Mouse (Mus musculus) liver, embryonic 15.5 days (tissue): ENCODE results near the gene Frmpd2. TPM values are rescaled to one million over a fixed set of nuclear protein-coding genes. Genes with fewer than 3 reads are reported as not detected.
"Not testable (repeated sequence)": the region's sequence is repeated elsewhere in the genome, so short reads cannot be mapped to it uniquely, and the experiment has no call there.

ENCODE experiments used
- ATAC-seq: fragments of 200-750 bp; cut with Nextera tagmentation; 2 replicates; pipeline ENCODE4 v1.8.0; 2017; ENCODE audit warnings: moderate number of reproducible peaks, mild to moderate bottlenecking, moderate library complexity; ENCODE audit not compliant: insufficient read depth
- H3K27ac ChIP-seq: fragments of 300-500 bp; sonication (generic); replicated peaks from 2 replicates; pipeline ENCODE4 v1.5.1; 2015; ENCODE audit warnings: mild to moderate bottlenecking, inconsistent platforms
- H3K27me3 ChIP-seq: fragments of 300-500 bp; sonication (generic); 2 replicates; pipeline ENCODE4 v1.6.1; 2015; ENCODE audit warnings: mild to moderate bottlenecking, inconsistent platforms
- H3K36me3 ChIP-seq: fragments of 300-500 bp; sonication (generic); replicated peaks from 2 replicates; pipeline ENCODE4 v1.6.1; 2015; ENCODE audit warnings: moderate library complexity, mild to moderate bottlenecking, inconsistent platforms
- H3K4me1 ChIP-seq: fragments of 300-500 bp; sonication (generic); replicated peaks from 2 replicates; pipeline ENCODE4 v1.6.1; 2015; ENCODE audit warnings: inconsistent platforms
- H3K4me2 ChIP-seq: fragments of 300-500 bp; sonication (generic); 2 replicates; pipeline ENCODE4 v1.6.1; 2015; ENCODE audit warnings: moderate library complexity, mild to moderate bottlenecking, inconsistent platforms
- H3K4me3 ChIP-seq: fragments of 300-500 bp; sonication (generic); replicated peaks from 2 replicates; pipeline ENCODE4 v1.5.1; 2015; ENCODE audit warnings: mild to moderate bottlenecking, inconsistent platforms
- H3K9ac ChIP-seq: fragments of 300-500 bp; sonication (generic); 2 replicates; pipeline ENCODE4 v1.6.1; 2015; ENCODE audit warnings: moderate library complexity, mild to moderate bottlenecking, inconsistent platforms
- H3K9me3 ChIP-seq: fragments of 300-500 bp; sonication (generic); replicated peaks from 2 replicates; pipeline ENCODE4 v1.6.1; 2016; ENCODE audit warnings: inconsistent platforms
- WGBS: fragments of 180-500 bp; shearing (Covaris S2); methylation state at CpG from one replicate; pipeline ENCODE4 v1.1.7; 2015; ENCODE audit warnings: mixed read lengths; ENCODE audit not compliant: insufficient replicate concordance; 5-methylcytosine and 5-hydroxymethylcytosine counted together
- polyA plus RNA-seq: library from polyadenylated mRNA; unstranded; fragments of >200 nt; fragmentation: Nextera tagmentation; extraction: Ambion mirVana; gene quantifications from 2 replicates; pipeline ENCODE4 v1.2.1, GENCODE M21; 2015

Frmpd2 gene
- polyA plus RNA-seq = not detected in 2 replicates

DNA sequence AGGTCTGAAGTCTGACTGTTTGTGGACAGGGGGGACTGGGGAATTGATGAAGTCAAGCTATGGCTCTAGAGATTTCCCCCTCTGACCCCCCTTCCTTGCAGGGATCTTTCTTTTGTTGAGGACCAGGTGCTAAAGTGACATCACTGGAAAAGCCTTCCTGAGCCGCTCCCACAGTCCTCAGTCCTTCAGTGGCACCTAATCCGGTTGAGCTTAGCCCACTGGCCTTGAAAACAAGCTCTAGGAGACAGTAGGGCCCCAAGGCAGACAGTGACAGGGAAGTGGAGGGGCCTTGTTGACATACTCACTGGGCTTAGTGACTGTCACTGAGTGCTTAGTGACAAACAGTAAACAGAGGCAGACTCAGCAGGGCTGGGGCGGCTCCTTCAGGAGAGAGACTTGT lies at the start of gene Frmpd2:
Gene Frmpd2 (plus strand): TSS at position 366 of the 400 bp plus-strand sequence.
- 48% methylated on average over 3 of the region's 3 CpGs for WGBS
- no peak for ATAC-seq

DNA sequence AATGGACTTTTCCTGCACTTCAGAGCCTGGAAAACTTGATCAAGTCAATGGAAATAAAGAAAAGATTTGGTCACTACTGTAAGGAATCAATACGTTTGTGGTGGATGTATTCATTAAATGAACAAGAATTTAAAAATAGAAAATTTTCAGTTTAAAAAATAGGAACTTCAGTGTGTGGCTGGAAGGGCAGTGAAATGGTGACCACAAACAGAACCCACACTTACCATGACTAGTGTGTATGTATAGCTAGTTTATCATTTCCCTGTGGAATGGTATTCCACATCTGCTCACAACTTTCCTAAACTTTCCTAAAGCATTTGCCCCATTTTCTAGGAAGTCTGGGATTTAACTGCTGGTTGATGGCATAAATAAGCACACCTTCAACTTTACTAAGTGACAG lies 48.5 kb upstream of the Frmpd2 start:
- no peaks in the 10 kb centered on the region for H3K4me1 ChIP-seq
- 35% methylated on average over 1 of the region's 1 CpGs for WGBS
- no peaks in the 10 kb centered on the region for H3K36me3 ChIP-seq
- no peaks in the 10 kb centered on the region for H3K27me3 ChIP-seq
- H3K4me2 ChIP-seq = no peak overlapping the region
- ATAC-seq = no peak
- no peak overlapping the region for H3K4me3 ChIP-seq
- H3K9ac ChIP-seq = no peak overlapping the region
- H3K9me3 ChIP-seq = no peaks in the 10 kb centered on the region
- no peak overlapping the region for H3K27ac ChIP-seq

More for the DNA sequence above, at the start of gene Frmpd2:
- H3K36me3 ChIP-seq = no peaks in the 10 kb centered on the region
- no peak within 1 kb of the TSS for H3K27ac ChIP-seq
- H3K4me2 ChIP-seq = no peak within 1 kb of the TSS
- H3K9ac ChIP-seq = no peak within 1 kb of the TSS
- no peaks in the 10 kb centered on the region for H3K9me3 ChIP-seq
- H3K27me3 ChIP-seq = no peaks in the 10 kb centered on the region
- no peak within 1 kb of the TSS for H3K4me3 ChIP-seq
- H3K4me1 ChIP-seq = no peaks in the 10 kb centered on the region

DNA sequence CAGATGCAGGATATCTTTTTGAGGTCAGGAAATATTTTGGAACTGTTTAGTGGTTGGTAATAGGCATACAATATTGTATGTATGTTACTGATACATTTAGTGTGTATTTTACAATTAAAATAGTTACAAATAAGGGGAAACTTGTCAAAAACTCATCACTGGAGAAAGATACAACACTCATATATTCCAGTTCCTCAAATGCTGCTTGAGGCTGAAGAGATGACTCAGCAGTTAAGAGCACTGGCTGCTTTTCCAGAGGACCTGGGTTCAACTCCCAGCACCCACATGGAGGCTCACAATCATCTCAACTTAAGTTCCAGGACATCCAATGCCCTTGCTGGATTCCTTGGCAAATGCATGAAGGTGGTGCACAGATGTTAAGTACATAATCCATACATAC lies 47.4 kb upstream of the Frmpd2 start:
- no peak for ATAC-seq
- Histone ChIP-seq H3K4me2 (no peak overlapping the region), H3K4me1 (no peaks in the 10 kb centered on the region), H3K27ac (no peak overlapping the region), H3K27me3 (no peaks in the 10 kb centered on the region), H3K36me3 (no peaks in the 10 kb centered on the region), H3K9ac (no peak overlapping the region), H3K4me3 (no peak overlapping the region), H3K9me3 (no peaks in the 10 kb centered on the region)

DNA sequence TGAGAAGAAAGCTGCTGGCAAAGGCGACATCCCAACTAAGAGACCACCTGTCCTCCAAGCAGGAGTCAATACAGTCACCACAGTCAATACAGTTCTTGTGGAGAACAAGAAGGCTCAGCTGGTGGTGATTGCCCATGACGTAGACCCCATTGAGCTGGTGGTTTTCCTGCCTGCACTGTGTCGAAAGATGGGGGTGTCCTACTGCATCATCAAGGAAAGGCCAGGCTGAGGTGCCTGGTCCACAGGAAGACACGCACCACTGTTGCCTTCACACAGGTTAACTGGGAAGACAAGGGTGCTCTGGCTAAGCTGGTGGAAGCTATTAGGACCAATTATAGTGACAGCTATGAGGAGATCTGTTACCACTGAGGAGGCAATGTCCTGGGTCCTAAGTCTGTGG lies 39.0 kb upstream of the Frmpd2 start:
- 62% methylated on average over 4 of the region's 4 CpGs for WGBS
- not testable (repeated sequence) for H3K9me3 ChIP-seq, H3K27me3 ChIP-seq, H3K27ac ChIP-seq, H3K4me3 ChIP-seq, ATAC-seq, H3K9ac ChIP-seq, H3K4me1 ChIP-seq, H3K4me2 ChIP-seq
- peaks cover 10% of the 10 kb centered on the region for H3K36me3 ChIP-seq

DNA sequence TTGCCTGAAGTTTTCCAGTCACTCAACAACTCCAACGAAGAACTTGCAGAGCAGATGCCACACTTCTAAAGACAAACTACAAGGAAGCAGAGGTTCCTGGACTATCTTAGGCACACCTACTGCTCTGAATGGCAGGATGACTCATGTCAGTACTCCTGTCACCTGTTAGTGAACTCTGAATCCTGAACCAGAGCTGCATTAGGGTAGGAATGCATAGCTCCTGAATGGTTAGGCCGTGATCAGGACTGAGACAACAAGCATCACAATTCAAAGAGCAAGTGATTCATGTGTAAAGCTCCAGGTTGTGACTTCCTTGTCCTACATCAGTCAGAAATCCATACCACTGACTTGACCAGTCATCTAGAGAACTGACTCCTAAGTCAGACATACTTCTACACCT lies 27.7 kb upstream of the Frmpd2 start:
- H3K9ac ChIP-seq = no peak overlapping the region

DNA sequence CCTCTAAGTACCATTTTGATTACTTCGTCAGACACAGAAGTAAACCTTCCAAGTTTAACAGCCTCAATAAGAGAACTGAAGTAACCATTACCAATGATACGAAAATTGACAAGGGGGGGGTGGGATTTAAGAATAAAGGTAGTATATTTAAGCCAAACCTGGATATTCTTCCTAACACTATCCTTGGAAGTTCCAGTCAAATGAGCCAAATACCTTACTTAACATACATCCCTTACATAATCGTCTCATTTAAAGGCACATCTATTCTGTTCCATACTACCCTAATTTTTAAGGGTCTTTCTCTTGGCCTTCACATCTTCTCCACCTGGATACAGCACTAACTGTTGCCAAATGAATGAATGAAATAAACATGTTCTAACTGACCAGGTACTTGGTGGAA lies 25.5 kb upstream of the Frmpd2 start:
- H3K36me3 ChIP-seq = no peaks in the 10 kb centered on the region
- peaks cover 23% of the 10 kb centered on the region for H3K4me1 ChIP-seq
- H3K27me3 ChIP-seq = peaks cover 7% of the 10 kb centered on the region; the same call in 1 of the 2 replicates
- no peak for ATAC-seq
- 42% methylated on average over 3 of the region's 3 CpGs for WGBS
- peak overlapping the region; percentile 86; the same call in 1 of the 2 replicates for H3K9ac ChIP-seq
- peak overlapping the region; percentile 85 for H3K4me3 ChIP-seq
- H3K9me3 ChIP-seq = no peaks in the 10 kb centered on the region
- H3K4me2 ChIP-seq = peak overlapping the region; percentile 87
- H3K27ac ChIP-seq = no peak overlapping the region

More for the DNA sequence above, 27.7 kb upstream of the Frmpd2 start:
- WGBS = 57% methylated on average over 2 of the region's 2 CpGs
- Histone ChIP-seq H3K27ac (no peak overlapping the region), H3K4me2 (no peak overlapping the region), H3K4me1 (peaks cover 23% of the 10 kb centered on the region), H3K4me3 (no peak overlapping the region), H3K36me3 (no peaks in the 10 kb centered on the region), H3K27me3 (0 out of 2 replicates have a peak, but pooled peaks cover 2% of the 10 kb centered on the region), H3K9me3 (no peaks in the 10 kb centered on the region)
- ATAC-seq = no peak

DNA sequence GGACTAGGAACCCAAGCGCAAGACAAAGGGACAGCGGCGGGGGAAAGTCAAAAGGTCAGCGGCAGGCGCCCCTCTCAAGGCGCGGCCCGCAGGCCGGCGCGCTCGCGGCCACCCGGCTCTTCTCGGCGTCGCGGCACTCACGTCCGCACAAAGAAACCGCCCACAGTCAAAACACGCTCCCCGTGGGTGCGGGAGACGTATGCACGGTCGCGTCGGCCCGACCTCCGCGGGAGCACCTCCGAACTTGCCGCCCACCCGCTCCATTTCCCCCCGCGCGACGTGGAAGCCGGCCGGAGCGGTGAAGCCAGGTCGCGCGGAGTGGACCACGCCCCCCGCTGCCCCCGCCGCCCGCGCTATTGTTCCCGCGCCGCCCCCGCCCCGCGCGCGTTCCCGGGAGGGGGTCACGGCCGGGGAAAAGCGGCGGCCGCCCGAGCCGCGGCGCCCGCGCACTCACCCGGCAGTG lies 24.9 kb upstream of the Frmpd2 start:
- WGBS = under 1% methylated on average over 56 of the region's 72 CpGs
- ATAC-seq = peak; percentile 55
- H3K9me3 ChIP-seq = no peaks in the 10 kb centered on the region
- H3K27me3 ChIP-seq = peaks cover 11% of the 10 kb centered on the region; the same call in 1 of the 2 replicates
- H3K9ac ChIP-seq = peak overlapping the region; percentile 86
- peak overlapping the region; percentile 80 for H3K27ac ChIP-seq
- no peaks in the 10 kb centered on the region for H3K36me3 ChIP-seq
- peak overlapping the region; percentile 87 for H3K4me2 ChIP-seq
- peak overlapping the region; percentile 85 for H3K4me3 ChIP-seq
- peaks cover 22% of the 10 kb centered on the region for H3K4me1 ChIP-seq

DNA sequence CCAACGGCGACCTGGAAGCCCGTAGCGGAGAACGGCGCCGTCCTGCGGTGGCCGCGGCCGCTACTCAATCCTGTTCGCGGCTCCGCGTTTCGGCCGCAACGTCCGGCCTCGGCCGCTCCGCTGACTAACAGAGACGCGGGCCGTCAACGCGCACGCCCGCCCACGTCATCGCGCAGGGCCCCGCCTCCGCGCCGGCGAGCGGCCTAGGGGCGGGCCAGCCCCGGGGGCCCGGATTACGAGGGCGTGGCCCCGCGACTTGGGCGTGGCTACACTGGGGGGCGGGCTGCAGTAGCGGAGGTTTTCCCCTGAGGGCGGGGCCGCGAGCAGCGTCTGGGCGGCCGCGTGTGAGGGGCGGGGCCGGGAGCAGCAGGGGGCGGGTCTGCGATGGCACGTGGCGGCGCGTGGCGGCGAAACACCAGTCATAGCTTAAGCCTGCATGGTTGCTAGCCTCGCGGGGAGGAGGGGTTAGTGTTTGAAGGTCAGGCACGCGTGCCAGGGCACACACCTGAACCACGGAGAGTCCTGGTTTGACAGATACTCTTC lies 24.4 kb upstream of the Frmpd2 start, which contains the start of gene Mapk8:
Gene Mapk8 (minus strand): TSS at position 132 of the 543 bp plus-strand sequence.
- peak within 1 kb of the TSS; percentile 87 for H3K4me2 ChIP-seq
- peak within 1 kb of the TSS; percentile 86 for H3K9ac ChIP-seq
- H3K4me1 ChIP-seq = peaks cover 20% of the 10 kb centered on the region
- peak; percentile 98 for ATAC-seq
- H3K4me3 ChIP-seq = peak within 1 kb of the TSS; percentile 85
- H3K36me3 ChIP-seq = no peaks in the 10 kb centered on the region
- WGBS = under 1% methylated on average over 70 of the region's 70 CpGs
- no peaks in the 10 kb centered on the region for H3K9me3 ChIP-seq
- peaks cover 11% of the 10 kb centered on the region; the same call in 1 of the 2 replicates for H3K27me3 ChIP-seq
- H3K27ac ChIP-seq = peak within 1 kb of the TSS; percentile 80

DNA sequence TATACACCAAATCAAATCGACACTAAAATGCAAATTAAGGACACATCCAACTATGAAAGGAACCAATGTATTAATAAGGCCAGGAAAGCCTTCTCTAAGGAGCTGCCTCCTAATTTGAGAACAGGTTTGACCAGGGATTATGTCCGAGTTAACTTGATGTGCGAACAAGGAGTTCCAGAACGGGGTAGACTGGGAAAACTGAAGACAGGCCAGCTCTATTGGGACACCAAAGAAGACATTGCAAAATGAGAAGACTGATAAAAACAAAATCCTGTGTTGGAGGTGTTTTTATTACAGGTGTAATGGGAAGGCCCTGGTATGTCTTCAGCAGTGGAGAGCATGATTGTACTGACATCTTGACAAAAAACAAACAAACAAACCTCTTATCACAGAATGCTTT lies 23.2 kb upstream of the Frmpd2 start:
- no peak for ATAC-seq

DNA sequence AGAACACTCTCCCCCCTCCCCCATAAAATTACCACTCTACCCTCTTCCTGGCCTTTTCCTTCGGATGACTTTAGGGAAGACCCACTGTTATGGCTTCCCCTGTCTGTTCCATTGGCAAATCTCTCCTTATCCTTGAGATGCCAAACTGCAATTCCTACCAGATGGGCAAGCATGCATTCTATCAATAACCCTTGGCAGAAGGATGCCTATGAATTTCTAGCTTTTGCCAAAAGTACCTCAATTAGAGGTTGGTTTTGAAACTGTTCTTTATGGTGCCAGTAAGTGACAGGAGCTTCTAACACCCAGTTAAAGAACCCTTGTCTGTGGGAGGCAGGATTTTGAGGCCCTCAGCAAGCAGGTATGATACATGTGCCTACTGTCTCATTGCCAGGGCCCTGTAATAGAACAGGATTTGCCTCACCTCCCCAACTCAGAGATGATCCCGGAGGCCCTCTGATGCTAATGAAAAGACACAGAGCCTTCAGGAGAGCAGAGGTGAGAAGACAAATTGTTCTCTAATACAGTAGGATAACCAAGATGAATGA lies 22.1 kb upstream of the Frmpd2 start:
- 51% methylated on average over 2 of the region's 2 CpGs for WGBS
- Histone ChIP-seq H3K4me1 (peaks cover 17% of the 10 kb centered on the region), H3K4me3 (no peak overlapping the region), H3K4me2 (no peak overlapping the region), H3K9me3 (no peaks in the 10 kb centered on the region), H3K27me3 (peaks cover 11% of the 10 kb centered on the region; the same call in 1 of the 2 replicates), H3K36me3 (no peaks in the 10 kb centered on the region), H3K27ac (no peak overlapping the region), H3K9ac (no peak overlapping the region)
- no peak for ATAC-seq

More for the DNA sequence above, 23.2 kb upstream of the Frmpd2 start:
- Histone ChIP-seq H3K9me3 (no peaks in the 10 kb centered on the region), H3K9ac (no peak overlapping the region), H3K4me2 (no peak overlapping the region), H3K36me3 (no peaks in the 10 kb centered on the region), H3K4me3 (no peak overlapping the region), H3K4me1 (peaks cover 20% of the 10 kb centered on the region), H3K27ac (no peak overlapping the region), H3K27me3 (peaks cover 11% of the 10 kb centered on the region; the same call in 1 of the 2 replicates)
- WGBS = 76% methylated on average over 4 of the region's 4 CpGs

DNA sequence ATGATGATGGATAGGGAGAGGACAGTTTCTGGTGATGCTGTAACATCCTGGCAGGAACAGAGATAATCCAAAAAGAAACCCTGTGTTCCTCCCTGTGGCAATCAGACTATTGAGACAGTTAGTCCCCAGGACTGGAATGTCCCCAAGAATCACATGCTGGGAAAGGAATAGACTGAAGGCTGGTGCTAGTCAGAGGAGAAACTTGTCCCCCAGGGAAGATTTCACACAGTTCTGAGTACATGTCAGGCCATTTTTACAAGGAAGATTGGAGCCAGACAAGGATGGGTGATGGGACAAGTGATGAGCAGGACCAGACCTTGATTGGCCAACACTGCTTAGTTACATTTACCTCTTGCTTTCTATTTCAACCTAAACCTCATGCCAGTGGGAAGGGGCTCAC lies 21.2 kb upstream of the Frmpd2 start:
- Histone ChIP-seq H3K27ac (no peak overlapping the region), H3K4me2 (no peak overlapping the region), H3K4me3 (no peak overlapping the region), H3K9me3 (no peaks in the 10 kb centered on the region), H3K36me3 (no peaks in the 10 kb centered on the region), H3K9ac (no peak overlapping the region), H3K4me1 (peaks cover 14% of the 10 kb centered on the region), H3K27me3 (peaks cover 11% of the 10 kb centered on the region; the same call in 1 of the 2 replicates)
- no peak for ATAC-seq
